Mouse (Mus musculus) kidney, postnatal 36 days (tissue): ENCODE results near the gene Gorasp1.

Experiments
- DNase-seq, 2 experiments: peaks; one replicate each; pipeline ENCODE4 v3.0.0; 2021 to 2022; ENCODE audit warnings: mixed read lengths in 2 of 2

Gorasp1 gene

DNA sequence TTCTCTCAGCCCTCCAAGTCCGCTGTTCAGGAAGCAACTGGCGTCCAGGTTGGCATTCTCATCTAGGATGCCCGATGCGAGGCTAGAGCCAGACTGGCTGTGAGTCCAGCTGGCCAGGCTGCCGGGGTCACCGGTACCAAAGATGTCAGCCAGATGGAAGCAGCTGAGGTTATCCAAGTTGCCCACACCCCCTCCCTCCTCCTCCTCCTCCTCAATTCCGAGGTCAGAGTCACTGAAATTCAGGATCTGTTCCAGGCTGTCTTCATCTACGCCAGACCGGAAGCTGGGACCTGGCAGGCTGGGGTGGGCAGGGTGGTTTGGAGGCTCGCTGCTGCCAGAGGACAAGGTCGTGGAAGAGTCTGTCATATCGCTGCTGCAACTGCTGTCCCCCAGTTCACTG is 35.2 kb upstream of the Gorasp1 start:
- DNase-seq: peak in 1 of 2 experiments; percentile 29

DNA sequence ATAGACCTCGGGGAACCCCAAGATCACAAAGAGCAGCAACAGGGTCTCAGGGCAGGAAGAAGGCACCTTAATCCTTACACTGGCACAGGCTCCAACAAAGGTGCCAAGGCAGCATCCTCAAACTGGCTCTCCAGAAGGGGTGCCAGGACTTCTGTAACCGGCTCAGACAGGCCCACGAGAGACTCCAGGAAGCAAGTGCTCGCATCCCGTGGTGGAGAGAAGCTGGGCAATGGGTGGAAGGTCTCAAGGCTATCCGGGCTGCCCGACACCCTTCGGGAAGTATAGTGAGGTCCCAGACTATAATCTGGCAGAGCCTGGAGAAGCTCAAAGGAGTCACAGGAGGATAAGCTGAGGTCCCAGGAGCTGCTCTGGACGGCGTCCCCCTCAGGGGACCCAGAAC is 34.8 kb upstream of the Gorasp1 start:
- no peak for DNase-seq

DNA sequence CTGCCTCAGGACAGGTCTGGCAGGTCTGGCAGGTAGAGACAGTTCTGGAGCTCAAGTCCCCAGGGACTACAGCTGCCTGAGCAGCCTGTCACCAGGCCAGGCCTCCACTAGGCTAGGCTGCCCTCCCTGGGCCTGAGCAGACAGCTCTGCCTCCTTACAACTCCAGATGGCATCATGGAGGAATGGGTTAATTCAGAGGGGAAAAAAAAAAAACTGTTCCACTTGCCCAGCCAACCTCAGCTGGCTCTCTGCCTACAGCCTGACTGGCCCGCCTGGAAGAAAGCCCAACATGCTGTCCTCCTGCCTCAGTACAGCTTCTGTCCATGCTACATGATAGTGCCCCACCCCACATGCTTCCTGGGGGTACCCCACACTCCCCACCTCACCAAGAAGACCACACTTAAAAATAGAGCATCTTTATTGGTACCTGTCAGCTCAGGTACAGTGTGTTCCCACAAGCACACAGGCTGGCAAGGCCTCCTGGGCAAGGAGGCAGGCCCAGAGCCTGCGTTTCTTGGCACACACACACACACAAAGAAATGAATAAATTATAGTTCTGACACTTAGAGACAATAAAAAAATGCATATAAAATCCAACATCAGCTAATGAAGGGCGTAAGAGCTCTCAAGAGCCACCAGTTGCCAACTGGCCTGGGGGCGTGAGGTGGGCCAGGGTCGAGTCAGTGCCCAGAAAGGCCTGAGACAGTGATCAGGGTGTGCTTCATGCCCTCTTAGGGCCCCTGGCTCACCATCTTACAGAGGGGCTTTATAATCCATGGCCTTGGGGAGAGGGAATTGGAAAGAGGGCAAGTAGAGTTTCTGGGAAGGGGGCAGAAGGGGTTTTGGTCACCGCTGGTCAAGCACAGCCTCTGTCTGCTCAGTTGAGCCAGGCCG is 33.6 kb upstream of the Gorasp1 start:
- peak; percentile 70 to 74 for DNase-seq

DNA sequence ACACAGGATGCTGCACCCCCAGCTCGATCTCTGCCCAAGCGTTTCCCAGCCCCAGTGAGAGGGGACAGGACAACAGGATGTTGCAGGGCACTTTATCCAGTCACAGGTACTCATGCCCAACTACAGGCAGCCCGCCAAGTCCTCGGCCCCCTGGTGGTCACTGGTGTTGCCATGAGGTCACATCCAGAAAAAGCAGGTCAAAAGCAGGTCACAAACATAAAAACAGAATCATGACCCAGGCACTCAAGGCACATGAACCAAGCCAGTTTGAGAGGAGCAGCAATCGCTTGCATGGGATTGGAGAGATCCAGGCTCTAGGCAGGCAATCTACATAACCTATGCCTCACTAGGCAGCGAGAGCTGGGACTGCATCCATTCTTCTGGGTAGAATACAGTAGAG is 32.9 kb upstream of the Gorasp1 start:
- DNase-seq: peak; percentile 80 to 90

DNA sequence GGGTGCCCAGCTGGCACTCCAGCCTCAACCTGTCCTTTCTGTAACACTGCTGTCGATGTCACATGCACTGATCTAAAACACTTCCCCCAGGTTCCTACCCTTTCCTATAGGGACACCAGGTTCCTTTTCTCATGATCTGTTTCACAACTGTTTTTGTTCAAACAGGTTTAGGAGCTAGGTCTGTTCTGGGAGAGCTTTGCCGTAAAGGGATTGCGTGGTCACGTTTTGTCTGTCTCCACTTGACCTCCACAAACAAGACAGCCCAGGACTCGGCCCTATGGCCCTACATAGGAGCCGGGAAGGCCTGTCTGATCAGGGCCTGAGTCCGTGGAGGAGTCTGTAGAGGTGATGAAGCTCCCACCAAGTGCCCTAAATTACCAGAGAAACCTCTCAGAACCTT is 32.4 kb upstream of the Gorasp1 start:
- no peak for DNase-seq

DNA sequence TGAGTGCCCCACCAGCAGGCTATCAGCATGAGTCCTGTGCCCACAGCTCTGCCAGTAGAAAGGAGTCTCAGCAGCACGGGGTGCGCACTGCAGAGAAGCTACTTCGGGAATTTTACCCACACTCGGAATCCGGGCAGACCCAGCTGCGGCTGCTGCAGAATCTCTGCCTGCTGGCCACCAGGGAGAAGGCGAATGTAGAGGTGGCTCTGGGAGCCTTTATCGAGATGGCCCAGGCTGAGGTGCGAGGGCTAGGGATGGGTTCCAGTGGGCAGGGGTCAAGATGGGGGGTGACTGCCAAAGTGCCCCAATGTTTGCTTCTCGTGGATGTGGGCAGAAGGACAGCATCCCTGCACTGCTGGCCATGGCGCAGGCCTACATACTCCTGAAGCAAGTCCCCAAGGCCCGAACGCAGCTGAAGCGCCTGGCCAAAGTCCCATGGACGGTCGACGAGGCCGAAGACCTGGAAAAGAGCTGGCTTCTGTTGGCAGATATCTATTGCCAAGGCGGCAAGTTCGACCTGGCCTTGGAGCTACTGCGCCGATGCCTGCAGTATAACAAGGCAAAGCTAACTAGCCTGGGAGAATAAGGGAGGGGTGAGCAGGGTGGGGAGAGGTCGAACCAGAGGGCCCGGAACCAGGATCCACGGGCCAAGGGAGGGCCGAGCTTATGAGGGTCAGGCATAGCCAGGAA is 29.0 kb upstream of the Gorasp1 start:
- peak in 1 of 2 experiments; percentile 49 for DNase-seq

DNA sequence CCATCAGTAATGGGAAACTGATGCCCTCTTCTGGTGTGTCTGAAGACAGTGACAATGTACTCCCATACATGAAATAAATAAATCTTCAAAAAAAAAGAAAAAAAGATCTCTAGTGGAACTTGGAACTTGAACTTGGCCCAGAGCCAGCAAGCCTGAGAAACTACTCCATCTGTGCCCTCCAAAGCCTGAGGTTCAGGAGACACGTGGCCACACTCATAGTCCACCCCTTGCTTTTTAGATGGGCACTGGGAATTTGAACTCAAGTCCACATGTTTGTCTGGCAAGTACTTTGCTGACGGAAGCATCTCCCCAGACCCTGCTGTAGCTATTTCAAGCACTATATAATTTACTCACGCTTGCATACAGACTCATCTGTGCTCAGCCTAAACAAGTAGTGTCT is 27.8 kb upstream of the Gorasp1 start:
- peak; percentile 75 to 76 for DNase-seq

DNA sequence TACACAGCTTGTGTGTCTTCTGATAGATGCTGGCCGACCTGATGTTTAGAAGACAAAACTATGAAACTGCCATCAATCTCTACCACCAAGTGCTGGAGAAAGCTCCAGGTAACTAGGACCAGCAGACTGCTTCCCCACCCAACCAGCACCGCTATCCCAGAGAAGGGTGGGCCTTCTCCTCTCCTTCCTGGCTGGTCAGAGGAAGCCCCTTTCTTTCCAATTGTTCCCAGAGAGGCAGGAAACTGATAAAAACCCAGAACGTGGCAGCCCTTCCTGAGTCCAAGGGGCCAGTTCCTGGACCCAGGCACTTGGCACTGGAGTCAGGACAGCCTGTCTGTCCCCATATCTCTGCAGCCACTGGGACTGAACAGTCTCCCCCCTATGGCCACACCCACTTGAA is 26.8 kb upstream of the Gorasp1 start:
- DNase-seq: peak; percentile 43 to 73

DNA sequence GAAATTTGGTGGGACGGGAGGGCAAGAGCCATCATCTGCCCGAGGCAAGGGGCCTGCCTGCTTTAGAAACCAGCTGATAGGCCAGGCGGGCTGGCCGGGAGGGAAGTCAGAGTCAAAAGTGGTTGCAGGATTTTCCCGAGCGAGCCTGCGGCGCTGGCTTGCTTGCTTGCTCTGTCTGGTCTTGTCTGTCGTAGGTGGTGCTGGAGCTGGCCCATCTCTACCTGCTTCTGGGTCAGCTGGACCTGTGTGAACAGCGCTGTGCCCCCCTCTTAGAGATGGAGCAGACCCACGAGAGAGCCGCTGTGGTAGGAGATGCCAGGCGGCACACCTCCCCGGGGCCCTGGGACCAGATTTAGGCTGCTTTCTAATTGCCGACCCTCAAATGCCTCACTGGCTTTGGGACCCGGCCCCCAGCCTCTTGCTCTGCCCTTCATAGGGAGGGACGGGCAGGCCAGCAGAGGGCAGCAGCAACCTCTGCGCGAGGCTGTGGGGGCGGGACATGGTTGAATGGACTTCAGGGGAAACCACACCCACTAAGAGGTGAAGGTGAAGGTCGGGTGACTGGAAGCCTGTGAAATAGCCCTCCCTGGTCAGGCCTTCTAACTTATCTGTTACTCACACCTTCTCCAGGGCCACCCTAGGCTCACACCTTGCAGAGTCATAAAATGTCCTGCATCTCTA is 25.8 kb upstream of the Gorasp1 start:
- DNase-seq: peak; percentile 85 to 90

DNA sequence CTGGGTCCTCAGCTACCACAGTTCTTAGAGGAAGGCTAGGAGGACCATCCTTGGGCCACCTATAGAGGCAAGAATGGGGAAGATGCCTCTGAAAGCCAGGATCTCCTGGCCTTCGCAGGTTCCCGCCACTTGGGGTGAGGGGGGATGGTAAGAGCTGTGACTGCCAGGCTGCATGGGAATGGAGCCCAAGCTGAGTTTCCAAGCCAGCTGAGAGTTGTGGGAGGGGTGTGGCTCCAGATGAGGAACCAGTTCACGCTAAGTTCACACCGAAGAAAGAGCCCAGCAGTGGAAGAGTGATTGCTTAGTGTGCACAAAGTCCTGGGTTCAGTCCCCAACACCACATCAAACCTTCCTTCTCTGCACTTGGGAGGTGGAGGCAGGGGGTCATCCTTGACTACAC is 24.9 kb upstream of the Gorasp1 start:
- DNase-seq: no peak

DNA sequence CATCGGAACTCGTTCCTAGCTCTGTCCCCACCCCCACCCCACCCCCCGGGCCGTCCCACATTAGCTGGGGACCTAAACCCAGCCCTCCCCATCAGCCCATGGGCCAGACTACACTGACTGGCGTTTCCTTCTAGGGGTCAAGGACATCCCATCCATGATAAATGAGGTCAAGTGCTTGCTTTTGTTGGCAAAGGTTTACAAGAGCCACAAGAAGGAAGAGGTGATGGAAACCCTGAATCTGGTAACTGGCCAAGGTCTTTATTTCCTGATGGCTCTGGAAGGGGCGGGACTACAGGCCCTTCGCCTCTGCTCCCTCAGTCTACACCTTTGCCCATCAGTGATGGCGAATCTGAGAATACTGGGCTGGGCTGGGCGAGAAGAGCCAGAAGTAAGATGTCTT is 21.5 kb upstream of the Gorasp1 start:
- peak in 1 of 2 experiments; percentile 48 for DNase-seq

DNA sequence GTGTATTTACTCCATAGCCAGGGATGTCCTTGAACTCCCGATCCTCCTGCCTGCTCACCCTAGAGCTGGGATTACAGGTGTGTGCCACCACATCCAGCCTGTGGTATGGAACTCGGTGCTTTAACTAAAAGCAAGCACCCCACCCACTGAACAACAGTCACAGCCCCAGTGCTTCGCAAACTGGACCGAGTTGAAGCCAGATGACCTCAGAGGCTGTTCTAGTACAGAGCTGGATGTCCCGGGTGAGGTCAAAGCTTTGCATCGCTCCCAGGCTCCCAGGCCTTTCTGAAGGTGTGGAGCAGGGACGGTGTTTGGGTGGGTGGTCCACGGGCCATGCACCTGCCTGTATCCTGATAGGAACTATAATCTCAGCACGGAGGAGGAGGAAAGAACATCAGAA is 14.0 kb upstream of the Gorasp1 start:
- no peak for DNase-seq

DNA sequence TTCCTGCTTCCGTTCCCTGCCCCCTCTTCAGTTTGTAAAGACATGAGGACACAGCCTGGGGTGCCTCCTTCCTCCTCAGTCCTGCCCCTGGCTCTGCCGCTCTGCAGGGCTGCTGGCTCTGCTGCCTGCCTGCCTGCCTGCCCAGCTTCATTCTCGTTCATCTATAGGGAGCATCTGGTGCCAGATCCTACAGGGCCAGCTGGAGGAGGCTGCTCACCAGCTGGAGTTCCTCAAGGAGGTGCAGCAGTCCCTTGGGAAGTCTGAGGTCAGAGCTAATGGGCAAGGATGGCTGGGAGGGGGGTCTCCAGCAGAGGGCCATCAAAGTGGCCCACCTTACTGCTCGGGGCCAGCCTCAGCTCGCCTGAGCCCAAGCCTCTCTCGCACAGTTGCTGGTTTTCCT is 13.1 kb upstream of the Gorasp1 start:
- DNase-seq: no peak

DNA sequence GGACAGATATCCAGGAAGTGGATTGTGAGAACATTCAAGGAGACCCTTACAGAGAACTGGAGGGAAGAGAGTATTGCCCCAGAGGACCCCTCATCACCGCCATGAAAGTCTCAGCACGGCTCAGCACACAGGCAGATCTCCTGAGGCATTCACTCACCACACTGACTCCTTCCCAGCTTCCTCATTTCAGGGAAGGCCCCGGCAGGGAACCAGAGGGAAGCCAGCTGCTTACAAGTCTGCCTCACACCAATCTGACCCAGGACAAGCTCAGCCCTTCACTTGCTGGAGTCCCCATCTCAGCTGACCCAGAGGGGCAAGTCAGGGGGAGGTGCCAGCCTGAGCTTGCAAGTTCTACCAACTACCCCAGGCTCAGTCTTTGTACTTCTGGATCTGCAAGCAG is 11.4 kb upstream of the Gorasp1 start:
- DNase-seq: no peak

DNA sequence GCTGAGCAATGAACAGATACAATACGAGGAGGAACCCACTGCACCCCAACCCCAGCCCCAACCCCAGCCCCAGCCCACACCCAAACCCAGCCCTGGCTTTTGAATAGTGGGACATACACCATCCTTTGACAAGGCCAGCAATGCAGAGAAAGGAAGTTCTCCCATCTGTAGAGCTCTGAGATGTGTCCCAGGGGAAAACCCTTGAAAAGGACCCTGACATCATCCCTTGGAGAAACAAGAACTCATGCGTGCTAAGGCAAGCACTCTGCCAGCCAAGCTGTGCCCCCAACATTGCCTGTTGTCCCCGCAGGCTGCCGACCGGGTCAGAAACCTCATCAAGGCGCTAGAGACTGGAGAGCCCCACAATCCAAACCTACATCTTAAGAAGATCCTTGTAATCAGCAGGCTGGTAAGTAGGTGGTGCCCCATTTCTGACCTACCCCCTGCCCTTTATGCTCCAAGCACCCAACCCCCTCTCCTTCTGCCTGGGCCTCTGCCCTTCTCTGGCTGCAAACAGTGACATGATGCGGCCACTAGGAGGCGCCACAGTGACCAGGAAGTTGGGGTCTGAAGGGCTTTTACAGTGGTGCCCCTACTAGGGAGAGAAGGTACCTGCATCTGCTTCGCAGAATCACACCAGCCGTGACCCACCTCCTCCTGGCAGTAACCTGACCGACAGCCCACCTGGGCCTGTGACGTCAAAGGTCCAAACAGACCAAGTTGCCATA is 8.0 kb upstream of the Gorasp1 start:
- peak in 1 of 2 experiments; percentile 46 for DNase-seq

DNA sequence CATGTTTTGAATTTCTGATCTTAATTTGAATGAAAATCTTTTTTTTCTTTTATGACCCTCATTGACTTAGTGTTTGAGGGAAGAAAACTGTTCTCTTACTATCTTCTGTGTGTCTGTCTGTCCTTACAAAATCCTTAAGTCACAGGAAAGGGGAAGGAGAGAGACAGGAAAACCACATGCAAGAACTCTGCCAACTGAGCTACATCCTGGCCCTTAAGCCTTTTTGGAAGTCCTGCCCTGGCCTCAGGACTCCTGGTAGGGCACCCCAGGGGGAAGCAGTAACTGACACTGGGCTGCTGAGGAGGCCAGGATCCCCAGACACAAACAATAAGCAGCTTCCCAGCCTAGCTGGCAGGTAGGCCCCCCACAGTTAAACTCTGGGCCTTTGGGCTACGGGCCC is 6.0 kb upstream of the Gorasp1 start:
- no peak for DNase-seq

DNA sequence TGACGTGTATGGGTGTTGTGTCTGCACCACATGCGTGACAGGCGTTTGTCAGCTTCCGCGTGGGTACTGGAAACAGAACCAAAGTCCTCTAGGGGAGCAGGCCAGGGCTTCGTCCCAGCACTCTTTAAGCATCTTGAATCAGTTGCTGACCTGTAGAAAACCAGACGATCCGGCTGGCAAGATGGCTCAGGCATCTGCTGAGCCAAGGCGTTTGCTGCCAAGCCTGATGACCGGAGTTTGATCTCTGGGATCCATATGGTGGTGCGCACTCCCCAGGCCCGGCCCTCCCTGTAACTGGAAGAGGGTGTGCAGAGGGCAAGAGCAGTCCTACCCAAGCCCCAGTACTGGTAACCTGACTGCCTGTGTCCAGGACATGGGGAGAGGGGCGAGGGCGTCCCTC is 4.5 kb upstream of the Gorasp1 start:
- DNase-seq: no peak

DNA sequence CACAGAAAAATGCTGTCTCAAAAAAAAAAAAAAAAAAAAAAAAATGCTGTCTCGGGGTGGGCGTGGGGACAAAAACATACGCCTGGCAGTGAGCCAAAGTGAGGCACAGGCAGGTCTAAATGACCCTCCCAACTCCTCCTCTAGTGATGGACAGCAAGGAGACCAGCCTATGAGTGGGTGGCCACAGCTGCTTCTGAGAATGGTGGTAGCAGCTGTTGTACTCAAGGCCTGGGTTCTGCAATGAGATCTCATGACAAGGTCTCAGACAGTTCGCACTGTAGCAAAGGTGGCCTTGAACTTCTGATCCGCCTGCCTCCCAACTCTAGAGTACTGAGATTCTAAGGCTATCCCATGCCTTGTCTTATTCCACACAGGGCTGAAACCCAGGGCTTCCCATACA is 4.0 kb upstream of the Gorasp1 start:
- no peak for DNase-seq

DNA sequence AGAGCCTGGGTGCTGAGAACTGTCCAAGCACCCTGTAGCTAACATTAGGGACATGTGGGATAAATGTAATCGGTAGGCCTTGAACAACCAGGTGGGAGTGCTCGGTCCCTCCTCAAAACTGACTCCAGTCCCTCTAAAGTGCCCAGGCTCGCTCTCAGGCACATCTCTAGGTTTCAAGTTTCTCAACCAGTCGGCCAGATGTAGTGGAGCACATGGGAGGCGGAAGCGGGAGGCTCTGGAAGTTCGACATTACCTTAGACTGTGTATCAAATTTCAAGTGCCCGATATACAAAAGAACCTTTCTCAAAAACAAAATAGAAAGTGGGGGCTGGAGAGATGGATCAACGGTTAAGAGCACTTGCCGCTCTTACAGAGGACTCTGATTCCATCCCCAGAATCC is 2.3 kb upstream of the Gorasp1 start:
- no peak for DNase-seq

DNA sequence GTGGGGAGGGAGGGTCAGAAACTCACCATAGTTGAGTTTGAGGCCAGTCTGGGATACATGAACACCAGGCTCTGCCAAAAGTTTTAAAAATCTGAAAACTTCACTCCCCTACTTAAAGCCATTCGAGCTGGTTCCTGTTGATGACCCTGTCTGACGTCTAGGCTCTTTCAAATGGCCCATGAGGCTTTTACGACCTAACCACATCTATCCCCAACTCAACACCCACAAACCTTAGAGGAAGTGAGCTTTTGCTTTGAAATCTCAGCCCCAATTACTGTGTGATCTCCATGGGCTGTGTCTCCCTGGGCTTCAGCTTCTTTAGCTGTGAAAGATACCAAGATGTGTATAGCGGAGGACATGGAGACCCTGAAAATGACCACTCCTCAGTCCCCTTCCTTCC is 1.1 kb upstream of the Gorasp1 start:
- no peak for DNase-seq

DNA sequence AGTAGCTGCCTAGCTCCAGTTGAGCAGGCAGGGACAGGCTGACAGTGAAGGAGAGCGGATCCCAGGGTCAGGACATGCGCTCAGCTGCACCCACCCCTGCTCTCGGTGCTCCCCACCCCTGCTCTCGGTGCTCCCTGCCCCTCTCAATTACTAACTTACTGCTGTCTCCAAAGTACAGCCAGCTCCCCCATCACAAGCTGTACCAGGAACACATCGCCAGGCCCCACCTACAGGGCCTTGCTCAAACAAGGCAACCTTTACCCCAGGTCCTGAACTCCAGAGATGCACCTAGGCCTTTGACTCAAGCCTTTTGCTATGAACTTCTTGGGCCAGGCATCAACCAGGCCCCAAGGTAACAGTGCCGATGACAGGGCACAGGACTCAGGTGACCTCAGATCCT is 3.7 kb downstream of the Gorasp1 start:
- DNase-seq: peak; percentile 31 to 51

DNA sequence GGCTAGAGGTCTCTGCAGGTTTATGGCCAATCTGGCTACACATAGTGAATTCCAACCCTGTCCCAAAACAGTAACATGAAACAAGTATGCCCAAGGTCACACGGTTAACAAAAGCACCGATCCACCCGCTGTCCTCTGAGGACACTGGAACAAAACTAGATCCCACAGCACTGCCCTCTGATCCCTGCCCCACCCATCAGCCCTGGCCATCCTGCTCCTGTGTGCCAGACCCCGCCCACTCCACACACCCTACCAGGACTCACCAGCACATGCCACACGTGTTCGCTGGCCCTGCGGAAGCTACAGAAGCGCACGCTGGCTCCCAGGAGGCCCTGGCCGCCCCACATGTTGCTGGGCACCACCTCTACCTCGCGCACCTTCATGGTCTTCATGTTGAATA is 5.0 kb downstream of the Gorasp1 start:
- peak; percentile 68 to 83 for DNase-seq

DNA sequence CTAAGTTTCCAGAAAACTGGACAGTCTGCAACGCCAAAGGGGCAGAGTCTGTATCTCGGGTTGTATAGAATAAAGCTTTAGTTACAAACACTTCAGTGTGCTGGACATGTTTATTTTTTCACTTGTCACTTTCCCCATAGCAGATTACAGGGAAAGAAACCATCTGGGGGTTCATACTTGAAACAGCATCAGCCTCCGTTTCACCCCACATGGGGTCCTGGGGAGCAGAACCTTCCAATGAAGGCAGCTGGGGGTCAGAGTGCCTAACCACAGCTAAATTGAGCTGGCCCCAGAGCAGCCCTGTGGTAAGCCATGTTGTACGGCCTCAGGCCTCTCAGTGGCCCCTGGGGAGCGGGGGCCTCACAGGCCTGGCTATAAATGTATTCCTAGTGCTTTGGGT is 10.9 kb downstream of the Gorasp1 start:
- DNase-seq: peak in 1 of 2 experiments; percentile 12
